Mouse (Mus musculus): ENCODE measurements around the gene Rnf24. TPM values are rescaled to one million over a fixed set of nuclear protein-coding genes. Genes with fewer than 3 reads are reported as not detected.

Rnf24 gene
- polyA plus RNA-seq, 1 experiment, result 3.0 TPM

GRCm38 (mm10) chr2:131262680-131263670 lies 89.7 kb downstream of the Rnf24 start:
- TF ChIP-seq POLR2AphosphoS2 (IDR thresholded peaks at IDR 0.05; ENCODE audit: insufficient read length, low read depth) (no peak), TCF12 (IDR thresholded peaks at IDR 0.05; ENCODE audit: insufficient read depth, poor library complexity, severe bottlenecking) (no peak), TCF3 (IDR thresholded peaks at IDR 0.05; ENCODE audit: insufficient read length, low read depth) (no peak), E2F4 (IDR thresholded peaks at IDR 0.05; ENCODE audit: insufficient read depth) (no peak), SRF (IDR thresholded peaks at IDR 0.05; ENCODE audit: control insufficient read depth, insufficient read length, low read depth) (no peak), MAX (IDR thresholded peaks at IDR 0.05; ENCODE audit: low read depth) (no peak), CEBPB (IDR thresholded peaks at IDR 0.05; ENCODE audit: insufficient read depth, poor library complexity, severe bottlenecking) (no peak)
- Histone ChIP-seq H3K4me3 (peak overlapping the region; percentile 52), H3K27me3 (ENCODE audit: control insufficient read depth, insufficient read depth, insufficient read length) (no peaks in the 10 kb centered on the region), H3ac (ENCODE audit: control insufficient read depth, insufficient read length) (peak overlapping the region; percentile 34), H3K36me3 (ENCODE audit: control insufficient read depth, insufficient read depth) (no peaks in the 10 kb centered on the region), H3K79me2 (ENCODE audit: control insufficient read depth, insufficient read depth) (peaks cover 50% of the 10 kb centered on the region), H3K4me2 (ENCODE audit: low read depth) (peak overlapping the region; percentile 72)

- Histone ChIP-seq H3K79me2 (ENCODE audit: control insufficient read depth, insufficient read depth) (peaks cover 43% of the 10 kb centered on the region), H3K36me3 (ENCODE audit: control insufficient read depth, insufficient read depth) (no peaks in the 10 kb centered on the region), H3K27me3 (ENCODE audit: control insufficient read depth, insufficient read depth, insufficient read length) (no peaks in the 10 kb centered on the region), H3K4me2 (ENCODE audit: low read depth) (peak within 1 kb of the TSS; percentile 81), H3K4me3 (peak within 1 kb of the TSS; percentile 52), H3ac (ENCODE audit: control insufficient read depth, insufficient read length) (peak within 1 kb of the TSS; percentile 34)
- peak; percentile 29 for TF ChIP-seq E2F4 (IDR thresholded peaks at IDR 0.05; ENCODE audit: insufficient read depth)
- no peak for TF ChIP-seq CEBPB (IDR thresholded peaks at IDR 0.05; ENCODE audit: insufficient read depth, poor library complexity, severe bottlenecking)
- TF ChIP-seq REST (IDR thresholded peaks at IDR 0.05; ENCODE audit: insufficient read depth, insufficient read length), result no peak
- TF ChIP-seq USF1 (IDR thresholded peaks at IDR 0.05; ENCODE audit: low read depth), result no peak
- TF ChIP-seq SRF (IDR thresholded peaks at IDR 0.05; ENCODE audit: control insufficient read depth, insufficient read length, low read depth), result peak; percentile 45
- TF ChIP-seq MYOG (IDR thresholded peaks at IDR 0.05; ENCODE audit: control insufficient read depth in 1 of 3, insufficient read depth in 1 of 3, insufficient read length in 2 of 3, low read depth in 2 of 3), result peak in 2 of 3 experiments; percentile 23 to 42
- TF ChIP-seq MYOD1 (IDR thresholded peaks at IDR 0.05; ENCODE audit: control insufficient read depth in 1 of 3, insufficient read length in 2 of 3, low read depth in 2 of 3), result peak in 1 of 3 experiments; percentile 54
- TF ChIP-seq POLR2AphosphoS2 (IDR thresholded peaks at IDR 0.05; ENCODE audit: insufficient read length, low read depth), result peak; percentile 86
- no peak for TF ChIP-seq TCF3 (IDR thresholded peaks at IDR 0.05; ENCODE audit: insufficient read length, low read depth)
- TF ChIP-seq MAX (IDR thresholded peaks at IDR 0.05; ENCODE audit: low read depth), result no peak
- no peak for TF ChIP-seq TCF12 (IDR thresholded peaks at IDR 0.05; ENCODE audit: insufficient read depth, poor library complexity, severe bottlenecking)
- peak; percentile 93 for TF ChIP-seq POLR2A (IDR thresholded peaks at IDR 0.05; ENCODE audit: insufficient read length, low read depth)
Observed at GRCm38 (mm10) chr2:131262213-131262672, 90.4 kb downstream of the Rnf24 start, which contains the start of gene Pank2. Gene Pank2, plus strand, starts transcription at chr2:131262495.

GRCm38 (mm10) chr2:131261481-131262212 lies 91.0 kb downstream of the Rnf24 start:
- Histone ChIP-seq H3K4me2 (ENCODE audit: low read depth) (peak overlapping the region; percentile 81), H3ac (ENCODE audit: control insufficient read depth, insufficient read length) (peak overlapping the region; percentile 34), H3K4me3 (peak overlapping the region; percentile 52), H3K36me3 (ENCODE audit: control insufficient read depth, insufficient read depth) (no peaks in the 10 kb centered on the region), H3K79me2 (ENCODE audit: control insufficient read depth, insufficient read depth) (peaks cover 37% of the 10 kb centered on the region), H3K27me3 (ENCODE audit: control insufficient read depth, insufficient read depth, insufficient read length) (no peaks in the 10 kb centered on the region)
- no peak for TF ChIP-seq TCF12 (IDR thresholded peaks at IDR 0.05; ENCODE audit: insufficient read depth, poor library complexity, severe bottlenecking)
- TF ChIP-seq CEBPB (IDR thresholded peaks at IDR 0.05; ENCODE audit: insufficient read depth, poor library complexity, severe bottlenecking), result no peak
- no peak for TF ChIP-seq MAX (IDR thresholded peaks at IDR 0.05; ENCODE audit: low read depth)
- no peak for TF ChIP-seq USF1 (IDR thresholded peaks at IDR 0.05; ENCODE audit: low read depth)
- TF ChIP-seq MYOD1 (IDR thresholded peaks at IDR 0.05; ENCODE audit: control insufficient read depth in 1 of 3, insufficient read length in 2 of 3, low read depth in 2 of 3), result no peak
- no peak for TF ChIP-seq SRF (IDR thresholded peaks at IDR 0.05; ENCODE audit: control insufficient read depth, insufficient read length, low read depth)
- no peak for TF ChIP-seq REST (IDR thresholded peaks at IDR 0.05; ENCODE audit: insufficient read depth, insufficient read length)
- no peak for TF ChIP-seq POLR2AphosphoS2 (IDR thresholded peaks at IDR 0.05; ENCODE audit: insufficient read length, low read depth)

DNA sequence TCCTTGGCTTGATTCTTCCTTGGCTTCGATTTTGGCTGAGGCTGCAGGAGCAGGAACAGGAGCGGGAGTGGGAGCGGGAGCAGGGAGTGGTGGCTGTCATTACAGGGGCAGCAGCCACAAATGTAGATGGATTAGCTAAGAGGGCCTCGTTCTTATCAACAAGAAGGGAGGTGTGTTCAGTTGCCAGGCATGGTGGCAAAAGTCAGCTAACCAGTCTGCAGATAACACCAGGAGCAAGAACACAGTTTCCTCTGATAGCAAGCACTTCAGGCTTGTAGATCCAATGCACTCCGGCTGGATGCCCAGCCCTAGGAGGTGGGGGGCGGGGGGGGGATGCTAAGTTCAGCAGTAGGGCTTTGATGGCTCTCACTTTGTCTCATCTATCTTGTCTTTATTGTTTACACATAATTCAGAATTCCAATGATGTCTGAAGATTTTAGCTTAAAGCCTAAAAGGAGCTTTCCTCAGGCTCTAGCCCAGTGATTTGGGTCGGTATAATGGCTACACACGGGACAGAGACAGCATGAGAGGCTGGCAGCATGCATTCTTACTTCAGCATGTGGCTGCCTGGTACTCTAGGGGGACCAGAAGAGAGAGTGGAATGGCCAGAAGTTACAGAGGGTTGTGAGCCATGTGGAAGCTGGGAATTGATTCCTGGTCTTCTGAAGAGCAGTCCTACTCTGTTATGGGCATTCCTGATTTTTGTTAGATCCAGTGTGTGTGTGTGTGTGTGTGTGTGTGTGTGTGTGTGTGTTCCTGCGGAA lies 92.0 kb downstream of the Rnf24 start:
- Histone ChIP-seq H3K36me3 (ENCODE audit: control insufficient read depth, insufficient read depth) (no peaks in the 10 kb centered on the region), H3K79me2 (ENCODE audit: control insufficient read depth, insufficient read depth) (peaks cover 28% of the 10 kb centered on the region), H3ac (ENCODE audit: control insufficient read depth, insufficient read length) (no peak overlapping the region), H3K27me3 (ENCODE audit: control insufficient read depth, insufficient read depth, insufficient read length) (no peaks in the 10 kb centered on the region), H3K4me2 (ENCODE audit: low read depth) (no peak overlapping the region), H3K4me3 (no peak overlapping the region)
- no peak for TF ChIP-seq POLR2A (IDR thresholded peaks at IDR 0.05; ENCODE audit: insufficient read length, low read depth)
- TF ChIP-seq MYOD1 (IDR thresholded peaks at IDR 0.05; ENCODE audit: control insufficient read depth in 1 of 3, insufficient read length in 2 of 3, low read depth in 2 of 3), result no peak
- TF ChIP-seq POLR2AphosphoS2 (IDR thresholded peaks at IDR 0.05; ENCODE audit: insufficient read length, low read depth), result no peak
- no peak for TF ChIP-seq CEBPB (IDR thresholded peaks at IDR 0.05; ENCODE audit: insufficient read depth, poor library complexity, severe bottlenecking)
- no peak for TF ChIP-seq MYOG (IDR thresholded peaks at IDR 0.05; ENCODE audit: control insufficient read depth in 1 of 3, insufficient read depth in 1 of 3, insufficient read length in 2 of 3, low read depth in 2 of 3)
- TF ChIP-seq TCF12 (IDR thresholded peaks at IDR 0.05; ENCODE audit: insufficient read depth, poor library complexity, severe bottlenecking), result no peak
- no peak for TF ChIP-seq SRF (IDR thresholded peaks at IDR 0.05; ENCODE audit: control insufficient read depth, insufficient read length, low read depth)
- TF ChIP-seq REST (IDR thresholded peaks at IDR 0.05; ENCODE audit: insufficient read depth, insufficient read length), result no peak
- no peak for TF ChIP-seq TCF3 (IDR thresholded peaks at IDR 0.05; ENCODE audit: insufficient read length, low read depth)
- TF ChIP-seq MAX (IDR thresholded peaks at IDR 0.05; ENCODE audit: low read depth), result no peak
- TF ChIP-seq E2F4 (IDR thresholded peaks at IDR 0.05; ENCODE audit: insufficient read depth), result no peak
- no peak for TF ChIP-seq USF1 (IDR thresholded peaks at IDR 0.05; ENCODE audit: low read depth)

Measured in myocyte (in vitro differentiated cells).